Mouse (Mus musculus) CH12.LX (cell line): ENCODE measurements around the gene Ltv1. TPM values are rescaled to one million over a fixed set of nuclear protein-coding genes. Genes with fewer than 3 reads are reported as not detected.

Source experiments
- DNase-seq: peaks from one replicate; pipeline ENCODE4 v3.0.0-alpha.2; 2013; ENCODE audit errors: extremely low read depth
- H3K27ac ChIP-seq: 2 replicates; pipeline ENCODE4 v1.5.1; 2012; ENCODE audit warnings: low read depth, mild to moderate bottlenecking, control low read depth, moderate library complexity; ENCODE audit not compliant: insufficient read depth
- H3K27me3 ChIP-seq: replicated peaks from 2 replicates; pipeline ENCODE3; 2012; ENCODE audit warnings: inconsistent platforms
- H3K36me3 ChIP-seq, 2 experiments: replicated peaks in 1 of 2; 2 replicates each; pipeline versions ENCODE3 to v1.6.1; 2012; ENCODE audit warnings: inconsistent platforms in 1 of 2, low read length in 1 of 2, mild to moderate bottlenecking in 1 of 2, mixed read lengths in 1 of 2, moderate library complexity in 1 of 2; ENCODE audit not compliant: control insufficient read depth in 1 of 2, insufficient read depth in 1 of 2
- H3K4me1 ChIP-seq, 2 experiments: 2 replicates each; pipeline ENCODE4 v1.6.1; 2012; ENCODE audit warnings: inconsistent platforms in 1 of 2, moderate library complexity in 1 of 2; ENCODE audit not compliant: insufficient read depth in 2 of 2, control insufficient read depth in 1 of 2
- H3K4me2 ChIP-seq: 2 replicates; pipeline ENCODE4 v1.6.1; 2012; ENCODE audit warnings: low read depth, mild to moderate bottlenecking, control low read depth; ENCODE audit not compliant: poor library complexity, insufficient read depth, severe bottlenecking
- H3K4me3 ChIP-seq, 3 experiments: fragments of 150-350 bp in 1 of 3; sonication (generic) in 1 of 3; replicated peaks in 1 of 3; 2 replicates each; pipeline versions ENCODE3 to v1.5.1; 2011 to 2012; ENCODE audit warnings: low read depth in 2 of 3, low read length in 2 of 3, mild to moderate bottlenecking in 2 of 3, moderate library complexity in 2 of 3, control low read depth in 1 of 3, improper control_type of control experiment in 1 of 3, inconsistent platforms in 1 of 3, mixed read lengths in 1 of 3; ENCODE audit not compliant: poor library complexity in 1 of 3
- H3K79me2 ChIP-seq: replicated peaks from 2 replicates; pipeline ENCODE4 v1.6.1; 2012; ENCODE audit warnings: mild to moderate bottlenecking, moderate library complexity; ENCODE audit not compliant: control insufficient read depth, poor library complexity, insufficient read depth, severe bottlenecking; ENCODE audit errors: extremely low read depth
- H3K9ac ChIP-seq: 2 replicates; pipeline ENCODE4 v1.6.1; 2012; ENCODE audit warnings: low read depth, mild to moderate bottlenecking, control low read depth, moderate library complexity; ENCODE audit not compliant: insufficient read depth
- H3K9me3 ChIP-seq: replicated peaks from 2 replicates; pipeline ENCODE3; 2012; ENCODE audit warnings: low read length, inconsistent platforms, mixed read lengths
- BHLHE40 ChIP-seq: IDR thresholded peaks from 2 replicates; pipeline ENCODE4 v1.6.1; 2011; ENCODE audit warnings: mild to moderate bottlenecking, low read depth, low read length, improper control_type of control experiment
- CHD1 ChIP-seq: IDR thresholded peaks from 2 replicates; pipeline ENCODE4 v1.6.1; 2012; ENCODE audit warnings: low read depth, low read length, improper control_type of control experiment, inconsistent platforms
- CHD2 ChIP-seq: IDR thresholded peaks from 2 replicates; pipeline ENCODE4 v1.6.1; 2011; ENCODE audit warnings: low read length, improper control_type of control experiment
- CTCF ChIP-seq, 2 experiments: IDR thresholded peaks in 1 of 2; conservative IDR thresholded peaks in 1 of 2; 2 replicates each; pipeline ENCODE4 v1.5.1; 2011 to 2012; ENCODE audit warnings: low read depth in 2 of 2, low read length in 2 of 2, improper control_type of control experiment in 1 of 2, inconsistent platforms in 1 of 2, mild to moderate bottlenecking in 1 of 2, moderate library complexity in 1 of 2
- E2F4 ChIP-seq: IDR thresholded peaks from 2 replicates; pipeline ENCODE4 v1.6.1; 2011; ENCODE audit warnings: low read depth, low read length, improper control_type of control experiment; ENCODE audit not compliant: insufficient replicate concordance
- ELF1 ChIP-seq: IDR thresholded peaks from 2 replicates; pipeline ENCODE4 v1.6.1; 2014; ENCODE audit warnings: low read depth, mild to moderate bottlenecking, inconsistent platforms, low read length, improper control_type of control experiment
- GABPA ChIP-seq: IDR thresholded peaks from 2 replicates; pipeline ENCODE4 v1.6.1; 2012; ENCODE audit warnings: low read depth, low read length, improper control_type of control experiment, inconsistent platforms; ENCODE audit not compliant: insufficient replicate concordance
- HCFC1 ChIP-seq: IDR thresholded peaks from 2 replicates; pipeline ENCODE4 v1.6.1; 2012; ENCODE audit warnings: low read depth, mild to moderate bottlenecking, inconsistent platforms, low read length, improper control_type of control experiment
- JUND ChIP-seq: conservative IDR thresholded peaks from 2 replicates; pipeline ENCODE4 v1.6.1; 2011; ENCODE audit warnings: low read depth, low read length, improper control_type of control experiment
- KAT2A ChIP-seq: IDR thresholded peaks from 2 replicates; pipeline ENCODE4 v1.6.1; 2012; ENCODE audit warnings: low read length, improper control_type of control experiment, inconsistent platforms; ENCODE audit not compliant: insufficient replicate concordance
- MAZ ChIP-seq: IDR thresholded peaks from 2 replicates; pipeline ENCODE4 v1.6.1; 2012; ENCODE audit warnings: low read depth, mild to moderate bottlenecking, inconsistent platforms, low read length, improper control_type of control experiment, moderate library complexity
- MEF2A ChIP-seq: IDR thresholded peaks from 2 replicates; pipeline ENCODE4 v1.6.1; 2014; ENCODE audit warnings: low read depth, mild to moderate bottlenecking, inconsistent platforms, low read length, improper control_type of control experiment, borderline replicate concordance
- MYC ChIP-seq: IDR thresholded peaks from 2 replicates; pipeline ENCODE4 v1.6.1; 2011; ENCODE audit warnings: low read depth, mild to moderate bottlenecking, improper control_type of control experiment, low read length
- NELFE ChIP-seq: IDR thresholded peaks from 2 replicates; pipeline ENCODE4 v1.6.1; 2011; ENCODE audit warnings: low read depth, low read length, improper control_type of control experiment
- NRF1 ChIP-seq: IDR thresholded peaks from 2 replicates; pipeline ENCODE4 v1.6.1; 2014; ENCODE audit warnings: low read depth, mild to moderate bottlenecking, inconsistent platforms, low read length, improper control_type of control experiment, moderate library complexity
- PAX5 ChIP-seq: IDR thresholded peaks from 2 replicates; pipeline ENCODE4 v1.6.1; 2012; ENCODE audit warnings: low read length, inconsistent platforms, mixed read lengths
- POLR2AphosphoS2 ChIP-seq: IDR thresholded peaks from 2 replicates; pipeline ENCODE4 v1.6.1; 2011; ENCODE audit warnings: low read depth, low read length, improper control_type of control experiment
- RAD21 ChIP-seq: IDR thresholded peaks from 2 replicates; pipeline ENCODE4 v1.6.1; 2011; ENCODE audit warnings: low read depth, mild to moderate bottlenecking, low read length, improper control_type of control experiment, moderate library complexity
- RCOR1 ChIP-seq: conservative IDR thresholded peaks from 2 replicates; pipeline ENCODE4 v1.6.1; 2012; ENCODE audit warnings: low read depth, mild to moderate bottlenecking, inconsistent platforms, low read length, improper control_type of control experiment
- SIN3A ChIP-seq: IDR thresholded peaks from 2 replicates; pipeline ENCODE4 v1.6.1; 2012; ENCODE audit warnings: low read length, improper control_type of control experiment, inconsistent platforms
- TBP ChIP-seq: conservative IDR thresholded peaks from 2 replicates; pipeline ENCODE4 v1.6.1; 2011; ENCODE audit warnings: low read depth, low read length, improper control_type of control experiment
- TCF12 ChIP-seq: IDR thresholded peaks from 2 replicates; pipeline ENCODE4 v1.6.1; 2014; ENCODE audit warnings: low read depth, mild to moderate bottlenecking, inconsistent platforms, low read length, improper control_type of control experiment
- USF2 ChIP-seq: conservative IDR thresholded peaks from 2 replicates; pipeline ENCODE4 v1.6.1; 2011; ENCODE audit warnings: low read depth, low read length, improper control_type of control experiment
- ZC3H11A ChIP-seq: IDR thresholded peaks from 2 replicates; pipeline ENCODE4 v1.6.1; 2012; ENCODE audit warnings: low read depth, mild to moderate bottlenecking, inconsistent platforms, low read length, improper control_type of control experiment
- ZMIZ1 ChIP-seq: IDR thresholded peaks from 2 replicates; pipeline ENCODE4 v1.6.1; 2012; ENCODE audit warnings: low read depth, mild to moderate bottlenecking, inconsistent platforms, low read length, improper control_type of control experiment
- ZNF384 ChIP-seq: IDR thresholded peaks from 2 replicates; pipeline ENCODE4 v1.6.1; 2012; ENCODE audit warnings: low read depth, low read length, improper control_type of control experiment, inconsistent platforms
- dilution Hi-C: fragments of 300-500 bp; cut with MboI; formaldehyde crosslinking; loops from 2 replicates; pipeline ENCODE4 v1.14.3; 2020; ENCODE audit warnings: low sequenced_read_pairs; ENCODE audit not compliant: extremely low pct_unique_long_range_greater_than_20kb, extremely low pct_ligation_motif_present
- in situ Hi-C: fragments of 300-500 bp; cut with MboI; formaldehyde crosslinking; loops from 3 replicates; pipeline ENCODE4 v1.14.3; 2019; ENCODE audit warnings: low sequenced_read_pairs, low pct_ligation_motif_present, low pct_unique_long_range_greater_than_20kb, mixed read lengths
- polyA plus RNA-seq: library from polyadenylated mRNA; unstranded; fragments of >175 nt; gene quantifications from 2 replicates; pipeline ENCODE4 v1.2.1, GENCODE M21; 2012; ENCODE audit warnings: low read depth; ENCODE audit not compliant: insufficient read length
- total RNA-seq, 2 experiments: library from RNA; depleted of rRNA; stranded (reverse); fragments of 300-350 nt in 1 of 2; fragments of >200 nt in 1 of 2; gene quantifications; 2 replicates each; pipeline ENCODE4 v1.2.3; 2012 to 2014

The Ltv1 gene
- total and polyA plus RNA-seq, 3 experiments = 32.1 to 93.4 (median 66.0) TPM

DNA sequence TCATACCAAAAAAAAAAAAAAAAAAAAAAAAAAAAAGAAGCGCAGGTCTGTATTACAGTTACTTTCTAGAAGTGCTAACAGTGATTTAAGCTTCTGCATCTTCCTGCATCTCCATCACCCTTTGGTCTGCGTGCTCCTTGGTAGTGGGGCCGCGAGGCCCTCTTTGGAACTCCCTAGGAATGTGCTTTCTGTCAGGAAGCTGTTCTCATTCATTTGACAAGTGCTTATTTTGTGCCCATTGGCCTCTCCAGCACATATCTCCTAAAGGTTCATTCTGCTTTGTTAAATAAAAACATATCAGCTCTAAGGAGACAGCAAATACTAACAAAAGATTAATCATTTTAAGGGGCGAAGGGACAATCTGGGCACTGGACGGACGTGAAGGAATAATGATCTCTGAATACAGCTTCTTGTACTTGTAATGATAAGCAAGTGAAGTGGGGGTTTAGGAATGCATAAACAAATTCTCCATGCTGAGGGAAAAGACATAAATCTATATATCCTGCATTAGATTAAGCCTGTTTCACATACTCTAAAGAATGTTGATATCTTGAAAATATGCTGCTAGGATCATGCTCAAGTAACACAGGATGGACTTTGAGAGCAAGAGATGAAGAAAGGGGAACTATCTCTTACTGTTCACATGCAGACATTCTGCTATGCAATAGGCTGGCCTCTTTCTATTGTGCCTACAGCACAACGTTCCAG is 17.1 kb upstream of the Ltv1 start:
- in situ Hi-C loops (no loop called here), dilution Hi-C loops (no loop called here)
- no peaks in the 10 kb centered on the region for H3K27me3 ChIP-seq
- H3K4me1 ChIP-seq = no peaks in the 10 kb centered on the region; a peak in 1 of 4 replicates
- no peaks in the 10 kb centered on the region for H3K9me3 ChIP-seq
- TF ChIP-seq POLR2AphosphoS2 (no peak), CTCF (conservative IDR thresholded peaks at IDR 0.05 in 1 of 2, IDR thresholded peaks at IDR 0.05 in 1 of 2; ENCODE audit: low read depth in 2 of 2, low read length in 2 of 2) (no peak), ZMIZ1 (no peak), BHLHE40 (no peak), ELF1 (no peak), MEF2A (no peak), JUND (no peak), MYC (no peak), CHD1 (no peak), HCFC1 (no peak), NELFE (no peak), KAT2A (no peak), E2F4 (no peak), MAZ (no peak), RAD21 (no peak), ZC3H11A (no peak)
- H3K36me3 ChIP-seq = no peaks in the 10 kb centered on the region
- no peak for DNase-seq
- no peak overlapping the region for H3K4me3 ChIP-seq
- no peak overlapping the region for H3K4me2 ChIP-seq
- H3K27ac ChIP-seq = no peak overlapping the region
- no peak overlapping the region for H3K9ac ChIP-seq
- H3K79me2 ChIP-seq = no peaks in the 10 kb centered on the region

DNA sequence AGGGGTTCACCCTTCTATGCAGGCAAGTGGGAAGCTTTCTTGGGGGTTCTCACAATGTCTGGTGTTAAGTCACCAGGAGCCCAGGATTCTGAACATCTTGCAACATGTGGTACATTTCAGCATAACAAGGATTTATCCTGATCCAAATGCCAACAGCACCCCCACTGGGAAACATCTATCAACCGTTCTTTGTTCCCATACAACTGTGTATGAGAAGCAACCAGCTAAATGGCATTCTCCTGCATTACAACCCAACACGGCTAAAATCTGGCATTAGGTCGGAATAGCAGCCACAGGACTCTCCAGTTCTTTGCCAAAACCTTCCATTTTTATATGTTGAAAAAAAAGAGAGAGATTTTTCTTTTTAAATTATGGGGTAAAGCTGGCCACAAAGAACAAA is 16.5 kb upstream of the Ltv1 start:
- dilution Hi-C loops (no loop called here), in situ Hi-C loops (no loop called here)
- H3K4me1 ChIP-seq = no peaks in the 10 kb centered on the region; a peak in 1 of 4 replicates
- DNase-seq = no peak
- no peaks in the 10 kb centered on the region for H3K36me3 ChIP-seq
- no peak overlapping the region for H3K9ac ChIP-seq
- H3K9me3 ChIP-seq = no peaks in the 10 kb centered on the region
- H3K79me2 ChIP-seq = no peaks in the 10 kb centered on the region
- H3K27me3 ChIP-seq = no peaks in the 10 kb centered on the region
- no peak for TF ChIP-seq CHD2
- TF ChIP-seq BHLHE40 = no peak
- TF ChIP-seq RCOR1 = no peak
- no peak for TF ChIP-seq TCF12
- TF ChIP-seq CTCF (conservative IDR thresholded peaks at IDR 0.05 in 1 of 2, IDR thresholded peaks at IDR 0.05 in 1 of 2; ENCODE audit: low read depth in 2 of 2, low read length in 2 of 2) = no peak
- no peak for TF ChIP-seq RAD21
- no peak for TF ChIP-seq JUND
- TF ChIP-seq MEF2A = no peak
- TF ChIP-seq PAX5 = no peak
- TF ChIP-seq USF2 = no peak
- no peak for TF ChIP-seq ZNF384
- no peak for TF ChIP-seq SIN3A
- no peak for TF ChIP-seq MYC
- no peak for TF ChIP-seq TBP
- no peak for TF ChIP-seq KAT2A
- no peak for TF ChIP-seq NRF1
- no peak for TF ChIP-seq GABPA
- no peak for TF ChIP-seq ZC3H11A
- H3K4me3 ChIP-seq = no peak overlapping the region
- H3K27ac ChIP-seq = no peak overlapping the region
- no peak overlapping the region for H3K4me2 ChIP-seq
